In genomic region chr2:153447719-153448118, GRCm38 (mm10) we compare ENCODE assay signal across 23 mouse cellular contexts. TPM values are rescaled to one million over a fixed set of nuclear protein-coding genes. Genes with fewer than 3 reads are reported as not detected.
"Had no signal": no experiment of that assay in that cellular context is flagged by ENCODE, and none has a peak within 500 bp of the region (broad histone marks: within the 10 kb centered on the region; RNA-seq: fewer than 3 reads in every experiment).

No protein-coding gene starts in this region.

- H3K9ac ChIP-seq: intestine, embryonic 15.5 days; limb, embryonic 12.5 days; liver, embryonic 13.5 days; liver, postnatal 0 days; neural tube, embryonic 15.5 days had no signal

- H3K4me2 ChIP-seq: intestine, embryonic 15.5 days; limb, embryonic 12.5 days; liver, embryonic 13.5 days; neural tube, embryonic 15.5 days had no signal

- H3K27ac ChIP-seq: intestine, embryonic 15.5 days; layer of hippocampus, adult 2 months; limb, embryonic 12.5 days; liver, embryonic 13.5 days; midbrain, embryonic 10.5 days; neural tube, embryonic 15.5 days had no signal

- ATAC-seq: intestine, embryonic 15.5 days; liver, postnatal 0 days had no signal

- H3K27me3 ChIP-seq: intestine, embryonic 15.5 days; limb, embryonic 12.5 days; neural tube, embryonic 15.5 days had no signal

- H3K9me3 ChIP-seq: intestine, embryonic 15.5 days; limb, embryonic 12.5 days; liver, embryonic 13.5 days; midbrain, embryonic 10.5 days; neural tube, embryonic 15.5 days had no signal

- H3K36me3 ChIP-seq: intestine, embryonic 15.5 days; limb, embryonic 12.5 days; liver, embryonic 13.5 days; midbrain, embryonic 10.5 days; neural tube, embryonic 15.5 days had no signal

- DNase-seq: kidney, adult 18-20 months; kidney, postnatal 10 days; kidney, postnatal 4 days; liver; liver, embryonic 13.5 days; liver, postnatal 0 days; midbrain, embryonic 14.5 days; retina, postnatal 1 day; right cerebral cortex, postnatal 4 days; spleen, adult 18-20 months; thymus, adult 2 months; thymus, postnatal 36 days had no signal

- H3K4me3 ChIP-seq: intestine, embryonic 15.5 days; layer of hippocampus, adult 2 months; limb, embryonic 12.5 days; liver, embryonic 13.5 days; midbrain, embryonic 10.5 days; myocyte; neural tube, embryonic 15.5 days had no signal

RNA-seq across cellular contexts. Expression of gene 4930404H24Rik, which starts 44.9 kb away (rescaled TPM):
- total RNA-seq: layer of hippocampus, adult 2 months; layer of hippocampus, postnatal 10 days; left cerebral cortex, postnatal 36 days had no signal
- polyA plus RNA-seq: intestine, embryonic 15.5 days; kidney, embryonic 14.5 days; limb, embryonic 12.5 days; liver, embryonic 13.5 days; liver, postnatal 0 days; midbrain, embryonic 10.5 days; midbrain, embryonic 14.5 days; myocyte; neural tube, embryonic 11.5 days; neural tube, embryonic 15.5 days; stomach, embryonic 14.5 days; thymus, adult 2 months had no signal
